Mouse (Mus musculus): Measurements from ENCODE around the gene Sirt3. TPM values are rescaled to one million over a fixed set of nuclear protein-coding genes. Genes with fewer than 3 reads are reported as not detected.

Sirt3 gene
- polyA plus RNA-seq, 1 experiment from 2014 or later: 26.1 TPM

GRCm38 (mm10) chr7:140857550-140858505 is 24.3 kb downstream of the Sirt3 start, which contains the start of gene Bet1l:
TSS of gene Bet1l (minus strand) at chr7:140857577.
- Histone ChIP-seq H3K27ac (peak within 1 kb of the TSS; percentile 87), H3K9me3 (no peaks in the 10 kb centered on the region), H3K27me3 (no peaks in the 10 kb centered on the region), H3K4me1 (peaks cover 21% of the 10 kb centered on the region), H3K9ac (peak within 1 kb of the TSS; percentile 89), H3K4me3 (peak within 1 kb of the TSS; percentile 75), H3K36me3 (peaks cover 57% of the 10 kb centered on the region), H3K4me2 (replicated peaks) (peak within 1 kb of the TSS; percentile 99)
- peak; percentile 14 for ATAC-seq (ENCODE audit: insufficient number of reproducible peaks, insufficient read depth, low FRiP score, low TSS enrichment)
- 38% methylated on average over 40 of the region's 40 CpGs for WGBS

- Histone ChIP-seq H3K4me3 (peak within 1 kb of the TSS; percentile 75), H3K27ac (peak within 1 kb of the TSS; percentile 87), H3K27me3 (no peaks in the 10 kb centered on the region), H3K4me1 (peaks cover 21% of the 10 kb centered on the region), H3K9ac (peak within 1 kb of the TSS; percentile 89), H3K4me2 (replicated peaks) (peak within 1 kb of the TSS; percentile 99), H3K36me3 (peaks cover 57% of the 10 kb centered on the region), H3K9me3 (no peaks in the 10 kb centered on the region)
- peak; percentile 74 for ATAC-seq (ENCODE audit: insufficient number of reproducible peaks, insufficient read depth, low FRiP score, low TSS enrichment)
- WGBS: under 1% methylated on average over 49 of the region's 50 CpGs
These were observed 25.1 kb downstream of the Sirt3 start, which contains the start of gene Ric8a for GRCm38 (mm10) chr7:140856785-140857549. TSS of gene Ric8a (plus strand) at chr7:140856957.

DNA sequence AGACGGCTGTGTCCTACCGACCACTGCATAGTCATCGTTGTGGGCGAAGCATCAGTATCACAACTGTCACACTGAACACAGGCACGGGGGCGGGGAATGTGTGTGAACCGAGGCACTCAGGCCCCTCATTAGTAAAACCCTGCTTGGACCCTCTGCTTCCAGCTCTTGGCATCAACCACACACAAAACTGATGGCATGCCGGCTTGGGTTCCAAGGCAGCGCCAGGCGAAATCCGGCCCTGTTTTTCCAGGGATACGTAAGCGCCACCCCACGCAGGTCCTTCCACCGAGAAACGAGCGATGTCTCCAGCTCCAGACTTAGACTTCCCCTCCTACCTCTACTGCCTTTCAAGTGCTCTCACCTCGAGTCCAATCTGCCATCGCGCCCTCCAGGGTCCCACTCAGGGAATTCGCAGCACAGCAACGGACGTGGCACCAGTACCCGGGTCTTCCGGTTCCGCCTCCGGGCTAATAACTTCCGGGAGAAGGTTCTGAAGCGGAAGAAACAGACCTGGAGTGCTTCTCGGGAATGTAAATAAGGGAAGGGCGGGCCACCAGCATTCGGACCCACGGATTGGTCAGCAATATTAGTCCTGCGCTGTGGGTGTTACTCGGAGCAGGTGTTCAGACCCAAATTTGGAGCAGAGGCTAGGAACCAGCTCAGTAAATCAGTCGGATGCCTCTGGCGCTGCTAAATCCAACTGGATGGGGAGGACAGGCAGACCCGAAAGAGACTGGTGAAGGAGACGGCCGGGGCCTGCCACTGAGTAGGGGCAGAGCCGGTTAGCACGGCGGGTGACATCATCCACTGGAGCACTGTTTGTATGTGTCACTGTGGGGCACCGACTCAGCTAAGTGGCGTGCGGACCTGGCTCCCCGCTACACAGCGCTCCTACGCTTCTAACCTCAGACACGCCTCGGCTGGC is 26.0 kb downstream of the Sirt3 start, which contains the start of gene Gm45785:
Gm45785 (minus strand) TSS at position 472 of the 925 bp plus-strand sequence.
- peak within 1 kb of the TSS; percentile 87 for H3K27ac ChIP-seq
- H3K27me3 ChIP-seq: no peaks in the 10 kb centered on the region
- H3K9me3 ChIP-seq: no peaks in the 10 kb centered on the region
- H3K4me2 ChIP-seq (replicated peaks): peak within 1 kb of the TSS; percentile 99
- whole genome bisulfite sequencing: 1% methylated on average over 51 of the region's 51 CpGs
- peak; percentile 61; the same call in 1 of the 2 replicates for ATAC-seq (ENCODE audit: insufficient number of reproducible peaks, insufficient read depth, low FRiP score, low TSS enrichment)
- peaks cover 55% of the 10 kb centered on the region for H3K36me3 ChIP-seq
- peak within 1 kb of the TSS; percentile 75 for H3K4me3 ChIP-seq
- peak within 1 kb of the TSS; percentile 89 for H3K9ac ChIP-seq
- H3K4me1 ChIP-seq: peaks cover 21% of the 10 kb centered on the region

GRCm38 (mm10) chr7:140855181-140855580 is 26.9 kb downstream of the Sirt3 start:
- no peaks in the 10 kb centered on the region for H3K9me3 ChIP-seq
- no peaks in the 10 kb centered on the region for H3K27me3 ChIP-seq
- peaks cover 49% of the 10 kb centered on the region for H3K36me3 ChIP-seq
- 79% methylated on average over 9 of the region's 9 CpGs for WGBS
- peak overlapping the region; percentile 99 for H3K4me2 ChIP-seq (replicated peaks)
- H3K4me3 ChIP-seq: peak overlapping the region; percentile 75
- ATAC-seq (ENCODE audit: insufficient number of reproducible peaks, insufficient read depth, low FRiP score, low TSS enrichment): no peak
- peak overlapping the region; percentile 89 for H3K9ac ChIP-seq
- no peak overlapping the region for H3K27ac ChIP-seq
- peaks cover 21% of the 10 kb centered on the region for H3K4me1 ChIP-seq

GRCm38 (mm10) chr7:140854483-140854882 is 27.6 kb downstream of the Sirt3 start:
- Histone ChIP-seq H3K9me3 (no peaks in the 10 kb centered on the region), H3K9ac (no peak overlapping the region), H3K27ac (no peak overlapping the region), H3K27me3 (no peaks in the 10 kb centered on the region), H3K4me1 (peaks cover 21% of the 10 kb centered on the region), H3K36me3 (peaks cover 43% of the 10 kb centered on the region), H3K4me2 (replicated peaks) (no peak overlapping the region), H3K4me3 (no peak overlapping the region)
- WGBS: 95% methylated on average over 18 of the region's 18 CpGs
- no peak for ATAC-seq (ENCODE audit: insufficient number of reproducible peaks, insufficient read depth, low FRiP score, low TSS enrichment)

DNA sequence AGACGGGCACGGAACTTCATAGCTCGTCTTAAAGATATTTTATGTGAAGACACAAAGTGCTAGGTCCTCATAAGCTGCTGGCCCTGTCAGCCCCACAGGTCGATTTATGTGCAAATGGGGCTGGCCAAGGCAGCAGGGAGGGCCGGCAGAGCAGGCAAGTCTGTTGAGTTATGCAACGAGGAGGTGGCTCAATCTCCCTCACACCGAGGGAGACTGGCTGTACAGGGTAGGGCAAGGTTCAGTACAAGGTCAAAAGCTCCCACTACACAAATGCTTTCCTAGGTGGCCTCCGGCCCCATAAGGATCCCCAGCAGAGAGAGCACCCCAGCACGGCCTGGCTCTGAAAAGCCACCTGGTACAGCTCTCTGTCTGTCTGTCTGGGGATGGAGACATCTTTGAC is 28.7 kb downstream of the Sirt3 start:
- no peak overlapping the region for H3K9ac ChIP-seq
- no peaks in the 10 kb centered on the region for H3K27me3 ChIP-seq
- no peak overlapping the region for H3K4me3 ChIP-seq
- no peaks in the 10 kb centered on the region for H3K9me3 ChIP-seq
- H3K4me1 ChIP-seq: peaks cover 14% of the 10 kb centered on the region
- 87% methylated on average over 9 of the region's 9 CpGs for WGBS
- H3K4me2 ChIP-seq (replicated peaks): no peak overlapping the region
- H3K27ac ChIP-seq: no peak overlapping the region
- peaks cover 34% of the 10 kb centered on the region for H3K36me3 ChIP-seq
- no peak for ATAC-seq (ENCODE audit: insufficient number of reproducible peaks, insufficient read depth, low FRiP score, low TSS enrichment)

DNA sequence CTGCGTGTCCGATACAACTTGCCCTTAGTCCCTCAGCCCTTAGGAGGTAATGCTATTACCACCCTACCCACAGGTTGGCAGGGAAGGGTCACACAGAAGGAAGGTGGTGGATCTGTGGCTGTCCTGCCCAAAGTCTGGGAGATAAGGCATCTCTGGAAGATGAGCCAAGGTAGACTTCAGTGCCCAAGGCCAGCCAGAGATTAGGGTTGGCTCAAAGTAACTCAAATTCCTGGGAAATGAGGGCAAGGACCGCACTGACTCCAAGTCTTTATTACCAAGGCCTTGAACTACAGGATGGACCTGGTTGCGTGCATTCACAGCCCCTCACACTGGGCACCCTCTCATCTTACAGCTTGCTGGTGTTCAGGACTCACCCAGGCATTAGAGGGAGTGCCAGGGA is 30.2 kb downstream of the Sirt3 start:
- H3K27me3 ChIP-seq: no peaks in the 10 kb centered on the region
- no peak overlapping the region for H3K9ac ChIP-seq
- H3K4me2 ChIP-seq (replicated peaks): no peak overlapping the region
- no peaks in the 10 kb centered on the region for H3K9me3 ChIP-seq
- H3K4me3 ChIP-seq: no peak overlapping the region
- H3K27ac ChIP-seq: no peak overlapping the region
- H3K4me1 ChIP-seq: peaks cover 7% of the 10 kb centered on the region
- no peak for ATAC-seq (ENCODE audit: insufficient number of reproducible peaks, insufficient read depth, low FRiP score, low TSS enrichment)
- WGBS: 96% methylated on average over 4 of the region's 4 CpGs
- peaks cover 34% of the 10 kb centered on the region for H3K36me3 ChIP-seq

DNA sequence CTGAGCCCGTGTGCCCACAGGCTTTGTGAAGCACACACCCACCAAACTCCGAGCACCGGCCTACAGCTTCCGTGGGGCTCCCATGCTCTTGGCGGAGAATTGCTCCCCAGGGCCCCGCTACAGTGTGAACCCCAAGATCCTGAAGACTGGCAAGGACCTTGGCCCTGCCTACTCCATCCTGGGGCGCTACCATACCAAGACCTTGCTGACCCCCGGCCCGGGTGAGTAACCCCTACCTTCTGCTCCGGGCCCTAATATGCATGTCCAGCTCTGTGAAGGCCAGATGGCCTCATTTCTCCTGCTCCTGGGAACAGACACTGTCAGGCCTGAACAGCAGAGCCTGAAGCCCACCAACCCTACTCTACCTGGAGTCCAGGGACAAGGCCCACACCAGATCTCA is 33.5 kb downstream of the Sirt3 start:
- H3K36me3 ChIP-seq: peaks cover 23% of the 10 kb centered on the region
- H3K4me3 ChIP-seq: no peak overlapping the region
- peaks cover 2% of the 10 kb centered on the region; the same call in 1 of the 2 replicates for H3K27me3 ChIP-seq
- 87% methylated on average over 10 of the region's 10 CpGs for WGBS
- H3K9ac ChIP-seq: no peak overlapping the region
- no peak for ATAC-seq (ENCODE audit: insufficient number of reproducible peaks, insufficient read depth, low FRiP score, low TSS enrichment)
- no peaks in the 10 kb centered on the region for H3K4me1 ChIP-seq
- H3K4me2 ChIP-seq (replicated peaks): no peak overlapping the region
- no peak overlapping the region for H3K27ac ChIP-seq
- no peaks in the 10 kb centered on the region for H3K9me3 ChIP-seq

- H3K27ac ChIP-seq: no peak within 1 kb of the TSS
- H3K9me3 ChIP-seq: no peaks in the 10 kb centered on the region
- no peaks in the 10 kb centered on the region for H3K4me1 ChIP-seq
- H3K4me2 ChIP-seq (replicated peaks): no peak within 1 kb of the TSS
- H3K27me3 ChIP-seq: peaks cover 5% of the 10 kb centered on the region
- ATAC-seq (ENCODE audit: insufficient number of reproducible peaks, insufficient read depth, low FRiP score, low TSS enrichment): no peak
- no peak within 1 kb of the TSS for H3K4me3 ChIP-seq
- H3K36me3 ChIP-seq: peaks cover 17% of the 10 kb centered on the region
- no peak within 1 kb of the TSS for H3K9ac ChIP-seq
- WGBS: 75% methylated on average over 11 of the region's 11 CpGs
These were observed 34.1 kb downstream of the Sirt3 start, which contains the start of gene Odf3 for GRCm38 (mm10) chr7:140847755-140848580. TSS of gene Odf3 (plus strand) at chr7:140847805.

GRCm38 (mm10) chr7:140846676-140847075 is 35.4 kb downstream of the Sirt3 start:
- no peak for ATAC-seq (ENCODE audit: insufficient number of reproducible peaks, insufficient read depth, low FRiP score, low TSS enrichment)
- Histone ChIP-seq H3K9me3 (no peaks in the 10 kb centered on the region), H3K4me2 (replicated peaks) (no peak overlapping the region), H3K27me3 (peaks cover 16% of the 10 kb centered on the region), H3K4me1 (no peaks in the 10 kb centered on the region), H3K9ac (no peak overlapping the region), H3K36me3 (peaks cover 4% of the 10 kb centered on the region), H3K27ac (no peak overlapping the region), H3K4me3 (no peak overlapping the region)
- 85% methylated on average over 10 of the region's 10 CpGs for WGBS

All from embryonic facial prominence, embryonic 12.5 days (tissue).